Mouse (Mus musculus) right cerebral cortex, adult 2 months (tissue): ENCODE measurements around the gene Il11ra1.
"Not testable (repeated sequence)": the region's sequence is repeated elsewhere in the genome, so short reads cannot be mapped to it uniquely, and the experiment has no call there.

ENCODE experiments used
- DNase-seq, 2 experiments: peaks; one replicate each; pipeline ENCODE4 v3.0.0; 2021 to 2022; ENCODE audit warnings: low spot score in 2 of 2

The Il11ra1 gene

GRCm38 (mm10) chr4:41781748-41782485 is 82.1 kb downstream of the Il11ra1 start:
- not testable (repeated sequence) for DNase-seq

GRCm38 (mm10) chr4:41782711-41783110 is 82.9 kb downstream of the Il11ra1 start:
- not testable (repeated sequence) for DNase-seq

GRCm38 (mm10) chr4:41783197-41783596 is 83.4 kb downstream of the Il11ra1 start:
- not testable (repeated sequence) for DNase-seq
